Mouse (Mus musculus): Measurements from ENCODE around the gene Spred2. TPM values are rescaled to one million over a fixed set of nuclear protein-coding genes. Genes with fewer than 3 reads are reported as not detected.

Gene Spred2
- polyA plus RNA-seq, 1 experiment from 2014 or later, result 4.1 TPM

GRCm38 (mm10) chr11:19965037-19965611 is 40.9 kb downstream of the Spred2 start:
- H3K4me2 ChIP-seq (ENCODE audit: low read depth, low read length), result peak overlapping the region; percentile 36; the same call in 1 of the 2 replicates
- no peaks in the 10 kb centered on the region for H3K27me3 ChIP-seq (ENCODE audit: control insufficient read depth, insufficient read depth, low read length)
- peaks cover 67% of the 10 kb centered on the region for H3K4me1 ChIP-seq (ENCODE audit: control insufficient read depth, insufficient read depth, low read length)
- H3K9me3 ChIP-seq (replicated peaks; ENCODE audit: control insufficient read depth, low read length), result no peaks in the 10 kb centered on the region
- ATAC-seq (replicated peaks; ENCODE audit: extremely low read depth, insufficient read depth, low FRiP score), result no peak
- peak overlapping the region; percentile 34; the same call in 1 of the 2 replicates for H3K9ac ChIP-seq (ENCODE audit: low read length)
- 60% methylated on average over 16 of the region's 16 CpGs for WGBS
- H3K36me3 ChIP-seq (ENCODE audit: control insufficient read depth, insufficient read depth), result no peaks in the 10 kb centered on the region
- no peak overlapping the region for H3K4me3 ChIP-seq (ENCODE audit: low read length)
- H3K27ac ChIP-seq (ENCODE audit: low read length), result peak overlapping the region; percentile 41

GRCm38 (mm10) chr11:19965664-19966063 is 41.5 kb downstream of the Spred2 start:
- H3K4me1 ChIP-seq (ENCODE audit: control insufficient read depth, insufficient read depth, low read length), result peaks cover 67% of the 10 kb centered on the region
- no peaks in the 10 kb centered on the region for H3K27me3 ChIP-seq (ENCODE audit: control insufficient read depth, insufficient read depth, low read length)
- H3K9ac ChIP-seq (ENCODE audit: low read length), result no peak overlapping the region; the same call in 1 of the 2 replicates
- H3K4me2 ChIP-seq (ENCODE audit: low read depth, low read length), result 0 out of 2 replicates have a peak overlapping the region, but pooled peaks have one; percentile 36
- H3K27ac ChIP-seq (ENCODE audit: low read length), result peak overlapping the region; percentile 41
- H3K36me3 ChIP-seq (ENCODE audit: control insufficient read depth, insufficient read depth), result no peaks in the 10 kb centered on the region
- 77% methylated on average over 4 of the region's 4 CpGs for WGBS
- ATAC-seq (replicated peaks; ENCODE audit: extremely low read depth, insufficient read depth, low FRiP score), result no peak
- no peaks in the 10 kb centered on the region for H3K9me3 ChIP-seq (replicated peaks; ENCODE audit: control insufficient read depth, low read length)
- no peak overlapping the region for H3K4me3 ChIP-seq (ENCODE audit: low read length)

GRCm38 (mm10) chr11:19966294-19966693 is 42.1 kb downstream of the Spred2 start:
- no peaks in the 10 kb centered on the region for H3K27me3 ChIP-seq (ENCODE audit: control insufficient read depth, insufficient read depth, low read length)
- H3K36me3 ChIP-seq (ENCODE audit: control insufficient read depth, insufficient read depth), result no peaks in the 10 kb centered on the region
- no peak overlapping the region for H3K4me3 ChIP-seq (ENCODE audit: low read length)
- 0 out of 2 replicates have a peak overlapping the region, but pooled peaks have one; percentile 0 for H3K9ac ChIP-seq (ENCODE audit: low read length)
- WGBS, result 27% methylated on average over 2 of the region's 2 CpGs
- H3K4me1 ChIP-seq (ENCODE audit: control insufficient read depth, insufficient read depth, low read length), result peaks cover 64% of the 10 kb centered on the region
- no peak overlapping the region for H3K4me2 ChIP-seq (ENCODE audit: low read depth, low read length)
- ATAC-seq (replicated peaks; ENCODE audit: extremely low read depth, insufficient read depth, low FRiP score), result peak; percentile 79
- H3K9me3 ChIP-seq (replicated peaks; ENCODE audit: control insufficient read depth, low read length), result no peaks in the 10 kb centered on the region
- peak overlapping the region; percentile 41 for H3K27ac ChIP-seq (ENCODE audit: low read length)

GRCm38 (mm10) chr11:19969584-19969983 is 45.4 kb downstream of the Spred2 start:
- no peaks in the 10 kb centered on the region for H3K9me3 ChIP-seq (replicated peaks; ENCODE audit: control insufficient read depth, low read length)
- no peak overlapping the region for H3K27ac ChIP-seq (ENCODE audit: low read length)
- peaks cover 39% of the 10 kb centered on the region for H3K4me1 ChIP-seq (ENCODE audit: control insufficient read depth, insufficient read depth, low read length)
- 31% methylated on average over 5 of the region's 5 CpGs for WGBS
- no peaks in the 10 kb centered on the region for H3K27me3 ChIP-seq (ENCODE audit: control insufficient read depth, insufficient read depth, low read length)
- H3K4me2 ChIP-seq (ENCODE audit: low read depth, low read length), result no peak overlapping the region
- ATAC-seq (replicated peaks; ENCODE audit: extremely low read depth, insufficient read depth, low FRiP score), result no peak
- no peaks in the 10 kb centered on the region for H3K36me3 ChIP-seq (ENCODE audit: control insufficient read depth, insufficient read depth)
- no peak overlapping the region for H3K9ac ChIP-seq (ENCODE audit: low read length)
- H3K4me3 ChIP-seq (ENCODE audit: low read length), result no peak overlapping the region

GRCm38 (mm10) chr11:19971954-19972750 is 48.0 kb downstream of the Spred2 start:
- 81% methylated on average over 4 of the region's 4 CpGs for WGBS
- Histone ChIP-seq H3K36me3 (ENCODE audit: control insufficient read depth, insufficient read depth) (no peaks in the 10 kb centered on the region), H3K4me2 (ENCODE audit: low read depth, low read length) (no peak overlapping the region), H3K4me1 (ENCODE audit: control insufficient read depth, insufficient read depth, low read length) (peaks cover 13% of the 10 kb centered on the region), H3K27ac (ENCODE audit: low read length) (no peak overlapping the region), H3K27me3 (ENCODE audit: control insufficient read depth, insufficient read depth, low read length) (no peaks in the 10 kb centered on the region), H3K9me3 (replicated peaks; ENCODE audit: control insufficient read depth, low read length) (no peaks in the 10 kb centered on the region), H3K4me3 (ENCODE audit: low read length) (no peak overlapping the region), H3K9ac (ENCODE audit: low read length) (no peak overlapping the region)
- peak; percentile 25; the same call in 1 of the 2 replicates for ATAC-seq (replicated peaks; ENCODE audit: extremely low read depth, insufficient read depth, low FRiP score)

- H3K36me3 ChIP-seq (ENCODE audit: control insufficient read depth, insufficient read depth), result no peaks in the 10 kb centered on the region
- no peak for ATAC-seq (replicated peaks; ENCODE audit: extremely low read depth, insufficient read depth, low FRiP score)
- no peak overlapping the region for H3K4me3 ChIP-seq (ENCODE audit: low read length)
- H3K27me3 ChIP-seq (ENCODE audit: control insufficient read depth, insufficient read depth, low read length), result no peaks in the 10 kb centered on the region
- H3K27ac ChIP-seq (ENCODE audit: low read length), result 0 out of 2 replicates have a peak overlapping the region, but pooled peaks have one; percentile 7
- no peaks in the 10 kb centered on the region for H3K9me3 ChIP-seq (replicated peaks; ENCODE audit: control insufficient read depth, low read length)
- peaks cover 13% of the 10 kb centered on the region; the same call in 1 of the 2 replicates for H3K4me1 ChIP-seq (ENCODE audit: control insufficient read depth, insufficient read depth, low read length)
- 73% methylated on average over 7 of the region's 7 CpGs for WGBS
- no peak overlapping the region for H3K9ac ChIP-seq (ENCODE audit: low read length)
- H3K4me2 ChIP-seq (ENCODE audit: low read depth, low read length), result no peak overlapping the region
These were observed 49.0 kb downstream of the Spred2 start for GRCm38 (mm10) chr11:19973032-19973790.

GRCm38 (mm10) chr11:19976032-19976431 is 51.9 kb downstream of the Spred2 start:
- Histone ChIP-seq H3K27me3 (ENCODE audit: control insufficient read depth, insufficient read depth, low read length) (no peaks in the 10 kb centered on the region), H3K27ac (ENCODE audit: low read length) (no peak overlapping the region), H3K9me3 (replicated peaks; ENCODE audit: control insufficient read depth, low read length) (no peaks in the 10 kb centered on the region), H3K4me3 (ENCODE audit: low read length) (no peak overlapping the region), H3K36me3 (ENCODE audit: control insufficient read depth, insufficient read depth) (no peaks in the 10 kb centered on the region), H3K9ac (ENCODE audit: low read length) (no peak overlapping the region), H3K4me2 (ENCODE audit: low read depth, low read length) (no peak overlapping the region), H3K4me1 (ENCODE audit: control insufficient read depth, insufficient read depth, low read length) (peaks cover 18% of the 10 kb centered on the region)
- no peak for ATAC-seq (replicated peaks; ENCODE audit: extremely low read depth, insufficient read depth, low FRiP score)
- WGBS, result 92% methylated on average over 2 of the region's 2 CpGs

GRCm38 (mm10) chr11:19977687-19978086 is 53.5 kb downstream of the Spred2 start:
- no peaks in the 10 kb centered on the region for H3K9me3 ChIP-seq (replicated peaks; ENCODE audit: control insufficient read depth, low read length)
- WGBS, result 73% methylated on average over 2 of the region's 2 CpGs
- H3K4me2 ChIP-seq (ENCODE audit: low read depth, low read length), result no peak overlapping the region
- no peak overlapping the region for H3K27ac ChIP-seq (ENCODE audit: low read length)
- ATAC-seq (replicated peaks; ENCODE audit: extremely low read depth, insufficient read depth, low FRiP score), result no peak
- peaks cover 23% of the 10 kb centered on the region for H3K4me1 ChIP-seq (ENCODE audit: control insufficient read depth, insufficient read depth, low read length)
- no peak overlapping the region for H3K4me3 ChIP-seq (ENCODE audit: low read length)
- no peaks in the 10 kb centered on the region for H3K36me3 ChIP-seq (ENCODE audit: control insufficient read depth, insufficient read depth)
- no peaks in the 10 kb centered on the region for H3K27me3 ChIP-seq (ENCODE audit: control insufficient read depth, insufficient read depth, low read length)
- no peak overlapping the region for H3K9ac ChIP-seq (ENCODE audit: low read length)
